Mouse (Mus musculus) megakaryocyte, embryonic 14.5 days (primary cell): ENCODE results near the gene 1700001C02Rik.

Source experiments
- FLI1 ChIP-seq: IDR thresholded peaks from 2 replicates; pipeline ENCODE4 v1.6.1; 2012; ENCODE audit warnings: low read length, inconsistent platforms, mixed read lengths
- GATA1 ChIP-seq: IDR thresholded peaks from 3 replicates; pipeline ENCODE4 v1.6.1; 2012; ENCODE audit warnings: mixed read lengths, low read length, inconsistent platforms, borderline replicate concordance

DNA sequence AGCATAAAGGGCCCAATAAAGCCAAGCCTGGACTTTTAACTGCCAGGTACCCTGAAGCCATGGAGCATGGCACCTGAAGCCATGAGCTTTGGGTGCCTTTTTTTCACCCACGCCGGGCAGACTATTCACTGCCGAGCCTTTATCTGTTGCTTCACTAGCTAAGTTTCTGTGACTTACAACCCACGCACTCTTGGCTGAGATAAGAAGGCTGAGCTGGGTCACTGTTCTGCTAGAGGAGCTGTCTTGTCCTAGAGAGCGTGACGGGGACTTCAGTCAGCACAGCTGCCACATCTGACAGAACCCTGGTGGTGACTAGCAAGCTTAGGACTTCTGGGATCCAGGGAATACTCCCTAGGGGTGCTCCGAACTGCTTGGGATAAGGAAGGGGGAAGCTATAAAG is 27.9 kb downstream of the 1700001C02Rik start:
- TF ChIP-seq FLI1, result no peak
- TF ChIP-seq GATA1, result no peak
